Mouse (Mus musculus) hindbrain, postnatal 0 days (tissue): ENCODE measurements around the gene Tbck. TPM values are rescaled to one million over a fixed set of nuclear protein-coding genes. Genes with fewer than 3 reads are reported as not detected.

ENCODE experiments used
- ATAC-seq: fragments of 200-750 bp; cut with Nextera tagmentation; 2 replicates; pipeline ENCODE4 v1.8.0; 2017; ENCODE audit warnings: mild to moderate bottlenecking, moderate TSS enrichment, moderate library complexity
- DNase-seq: peaks from one replicate; pipeline ENCODE4 v3.0.0-alpha.2; 2015; ENCODE audit warnings: low spot score
- H3K27ac ChIP-seq: fragments of 300-500 bp; sonication (generic); 2 replicates; pipeline ENCODE4 v1.5.1; 2014; ENCODE audit warnings: mild to moderate bottlenecking
- H3K27me3 ChIP-seq: fragments of 300-500 bp; sonication (generic); 2 replicates; pipeline ENCODE4 v1.6.1; 2014; ENCODE audit warnings: low read length, mixed read lengths; ENCODE audit not compliant: insufficient read depth
- H3K36me3 ChIP-seq: fragments of 300-500 bp; sonication (generic); 2 replicates; pipeline ENCODE4 v1.6.1; 2014; ENCODE audit warnings: low read length, mixed read lengths; ENCODE audit not compliant: insufficient read depth
- H3K4me1 ChIP-seq: fragments of 300-500 bp; sonication (generic); 2 replicates; pipeline ENCODE4 v1.6.1; 2014; ENCODE audit warnings: antibody characterized with exemption, low read length, mixed read lengths; ENCODE audit not compliant: insufficient read depth
- H3K4me2 ChIP-seq: fragments of 300-500 bp; sonication (generic); 2 replicates; pipeline ENCODE4 v1.6.1; 2014; ENCODE audit warnings: low read depth, mild to moderate bottlenecking, low read length, moderate library complexity, mixed read lengths
- H3K4me3 ChIP-seq: fragments of 300-500 bp; sonication (generic); 2 replicates; pipeline ENCODE4 v1.5.1; 2014; ENCODE audit warnings: low read length
- H3K9ac ChIP-seq: fragments of 300-500 bp; sonication (generic); replicated peaks from 2 replicates; pipeline ENCODE4 v1.6.1; 2014; ENCODE audit warnings: mild to moderate bottlenecking, low read length, moderate library complexity, mixed read lengths
- H3K9me3 ChIP-seq: fragments of 300-500 bp; sonication (generic); 2 replicates; pipeline ENCODE4 v1.6.1; 2016; ENCODE audit warnings: low read length, mixed read lengths
- CTCF ChIP-seq: IDR thresholded peaks from 2 replicates; pipeline ENCODE4 v1.5.1; 2016; ENCODE audit warnings: antibody characterized with exemption, control low read depth, low read depth
- WGBS: fragments of 180-500 bp; shearing (Covaris S2); extraction: QIAGEN DNeasy Blood & Tissue Kit; methylation state at CpG from one replicate; pipeline ENCODE4 v1.1.7; 2014; 5-methylcytosine and 5-hydroxymethylcytosine counted together
- polyA plus RNA-seq: library from polyadenylated mRNA; unstranded; fragments of >200 nt; fragmentation: Nextera tagmentation; extraction: Ambion mirVana; gene quantifications from 2 replicates; pipeline ENCODE4 v1.2.1, GENCODE M21; 2015
- total RNA-seq: library from RNA; depleted of rRNA; stranded (reverse); fragments of >200 nt; gene quantifications from 2 replicates; pipeline ENCODE4 v1.2.3, GENCODE M21; 2014

Tbck gene
- total and polyA plus RNA-seq, 2 experiments from 2014 or later: 32.1 to 38.6 TPM

GRCm38 (mm10) chr3:132752772-132753171 is 68.8 kb downstream of the Tbck start:
- WGBS: 85% methylated on average over 4 of the region's 4 CpGs
- ATAC-seq: no peak
- H3K9me3 ChIP-seq: no peaks in the 10 kb centered on the region
- H3K4me2 ChIP-seq: no peak overlapping the region
- no peaks in the 10 kb centered on the region for H3K4me1 ChIP-seq
- no peak overlapping the region for H3K4me3 ChIP-seq
- H3K27me3 ChIP-seq: no peaks in the 10 kb centered on the region
- H3K36me3 ChIP-seq: 0 out of 2 replicates have a peak, but pooled peaks cover 5% of the 10 kb centered on the region
- TF ChIP-seq CTCF: no peak
- DNase-seq: no peak
- no peak overlapping the region for H3K9ac ChIP-seq
- H3K27ac ChIP-seq: no peak overlapping the region

GRCm38 (mm10) chr3:132756274-132756673 is 72.3 kb downstream of the Tbck start:
- TF ChIP-seq CTCF: no peak
- H3K9me3 ChIP-seq: no peaks in the 10 kb centered on the region
- DNase-seq (no peak), ATAC-seq (no peak)
- no peak overlapping the region for H3K4me3 ChIP-seq
- no peaks in the 10 kb centered on the region for H3K27me3 ChIP-seq
- H3K36me3 ChIP-seq: 0 out of 2 replicates have a peak, but pooled peaks cover 5% of the 10 kb centered on the region
- no peak overlapping the region for H3K4me2 ChIP-seq
- H3K9ac ChIP-seq: no peak overlapping the region
- 83% methylated on average over 1 of the region's 1 CpGs for WGBS
- H3K4me1 ChIP-seq: no peaks in the 10 kb centered on the region
- no peak overlapping the region for H3K27ac ChIP-seq

- Histone ChIP-seq H3K4me3 (no peak overlapping the region), H3K27me3 (no peaks in the 10 kb centered on the region), H3K4me2 (no peak overlapping the region), H3K9me3 (no peaks in the 10 kb centered on the region), H3K27ac (no peak overlapping the region), H3K36me3 (no peaks in the 10 kb centered on the region), H3K4me1 (no peaks in the 10 kb centered on the region), H3K9ac (no peak overlapping the region)
- DNase-seq (peak; percentile 22), ATAC-seq (peak; percentile 74)
- TF ChIP-seq CTCF: no peak
- WGBS: 70% methylated on average over 17 of the region's 17 CpGs
Observed at GRCm38 (mm10) chr3:132766033-132766726, 82.2 kb downstream of the Tbck start.

GRCm38 (mm10) chr3:132772054-132772453 is 88.1 kb downstream of the Tbck start:
- H3K27me3 ChIP-seq: no peaks in the 10 kb centered on the region
- H3K4me2 ChIP-seq: no peak overlapping the region
- ATAC-seq: no peak
- no peaks in the 10 kb centered on the region; the same call in 1 of the 2 replicates for H3K36me3 ChIP-seq
- no peak for DNase-seq
- TF ChIP-seq CTCF: no peak
- H3K4me3 ChIP-seq: no peak overlapping the region
- no peaks in the 10 kb centered on the region for H3K4me1 ChIP-seq
- H3K9me3 ChIP-seq: no peaks in the 10 kb centered on the region
- no peak overlapping the region for H3K9ac ChIP-seq
- no peak overlapping the region for H3K27ac ChIP-seq
- WGBS: 25% methylated on average over 7 of the region's 7 CpGs

- Histone ChIP-seq H3K4me2 (no peak overlapping the region), H3K4me3 (no peak overlapping the region), H3K27ac (no peak overlapping the region), H3K36me3 (no peaks in the 10 kb centered on the region; the same call in 1 of the 2 replicates), H3K4me1 (no peaks in the 10 kb centered on the region), H3K9ac (no peak overlapping the region), H3K27me3 (no peaks in the 10 kb centered on the region), H3K9me3 (no peaks in the 10 kb centered on the region)
- ATAC-seq (no peak), DNase-seq (no peak)
- TF ChIP-seq CTCF: no peak
- WGBS: 94% methylated on average over 7 of the region's 7 CpGs
Observed at GRCm38 (mm10) chr3:132776686-132777085, 92.7 kb downstream of the Tbck start.

- TF ChIP-seq CTCF: no peak
- no peak overlapping the region for H3K4me3 ChIP-seq
- H3K27ac ChIP-seq: no peak overlapping the region
- H3K27me3 ChIP-seq: no peaks in the 10 kb centered on the region
- H3K9me3 ChIP-seq: no peaks in the 10 kb centered on the region
- DNase-seq: no peak
- H3K4me1 ChIP-seq: no peaks in the 10 kb centered on the region
- H3K4me2 ChIP-seq: no peak overlapping the region
- H3K36me3 ChIP-seq: no peaks in the 10 kb centered on the region
- no peak overlapping the region for H3K9ac ChIP-seq
- ATAC-seq: no peak
- WGBS: 97% methylated on average over 2 of the region's 2 CpGs
Observed at GRCm38 (mm10) chr3:132781103-132781502, 97.2 kb downstream of the Tbck start.

GRCm38 (mm10) chr3:132783087-132783486 is 99.1 kb downstream of the Tbck start:
- Histone ChIP-seq H3K36me3 (no peaks in the 10 kb centered on the region), H3K27me3 (no peaks in the 10 kb centered on the region), H3K27ac (no peak overlapping the region), H3K4me1 (no peaks in the 10 kb centered on the region), H3K4me3 (no peak overlapping the region), H3K9ac (no peak overlapping the region), H3K9me3 (no peaks in the 10 kb centered on the region), H3K4me2 (no peak overlapping the region)
- TF ChIP-seq CTCF: no peak
- DNase-seq: peak; percentile 6
- peak; percentile 43; the same call in 1 of the 2 replicates for ATAC-seq
- WGBS: 69% methylated on average over 1 of the region's 1 CpGs
